Mouse (Mus musculus) heart, postnatal 0 days (tissue): ENCODE data around the gene Optc. TPM values are rescaled to one million over a fixed set of nuclear protein-coding genes. Genes with fewer than 3 reads are reported as not detected.

Source experiments
- ATAC-seq: fragments of 200-750 bp; cut with Nextera tagmentation; 2 replicates; pipeline ENCODE4 v1.8.0; 2017; ENCODE audit warnings: low read depth, moderate number of reproducible peaks, moderate library complexity; ENCODE audit not compliant: insufficient read depth
- DNase-seq: peaks from one replicate; pipeline ENCODE4 v3.0.0-alpha.2; 2016; ENCODE audit warnings: low spot score
- H3K27ac ChIP-seq: fragments of 300-500 bp; sonication (generic); 2 replicates; pipeline ENCODE4 v1.5.1; 2014; ENCODE audit warnings: low read depth, mild to moderate bottlenecking
- H3K27me3 ChIP-seq: fragments of 300-500 bp; sonication (generic); 2 replicates; pipeline ENCODE4 v1.6.1; 2014; ENCODE audit warnings: low read length, mixed read lengths; ENCODE audit not compliant: control insufficient read depth, insufficient read depth
- H3K36me3 ChIP-seq: fragments of 300-500 bp; sonication (generic); replicated peaks from 2 replicates; pipeline ENCODE4 v1.6.1; 2014; ENCODE audit warnings: low read length, mixed read lengths; ENCODE audit not compliant: control insufficient read depth, insufficient read depth
- H3K4me1 ChIP-seq: fragments of 300-500 bp; sonication (generic); 2 replicates; pipeline ENCODE4 v1.6.1; 2014; ENCODE audit warnings: antibody characterized with exemption; ENCODE audit not compliant: control insufficient read depth, insufficient read depth
- H3K4me2 ChIP-seq: fragments of 300-500 bp; sonication (generic); 2 replicates; pipeline ENCODE4 v1.6.1; 2014; ENCODE audit warnings: low read depth, mild to moderate bottlenecking, low read length, moderate library complexity
- H3K4me3 ChIP-seq: fragments of 300-500 bp; sonication (generic); 2 replicates; pipeline ENCODE4 v1.5.1; 2014; ENCODE audit warnings: low read depth, low read length
- H3K9ac ChIP-seq: fragments of 300-500 bp; sonication (generic); replicated peaks from 2 replicates; pipeline ENCODE4 v1.6.1; 2014; ENCODE audit warnings: low read depth, low read length, mixed read lengths
- H3K9me3 ChIP-seq: fragments of 300-500 bp; sonication (generic); replicated peaks from 2 replicates; pipeline ENCODE4 v1.6.1; 2016; ENCODE audit warnings: low read length; ENCODE audit not compliant: control insufficient read depth
- CTCF ChIP-seq: IDR thresholded peaks from 2 replicates; pipeline ENCODE4 v1.5.1; 2016; ENCODE audit warnings: antibody characterized with exemption, control low read depth, low read depth
- EP300 ChIP-seq: IDR thresholded peaks from 2 replicates; pipeline ENCODE4 v1.6.1; 2016; ENCODE audit warnings: antibody characterized with exemption, low read depth
- WGBS: fragments of 180-500 bp; shearing (Covaris S2); extraction: QIAGEN DNeasy Blood & Tissue Kit; methylation state at CpG from one replicate; pipeline ENCODE4 v1.1.7; 2014; 5-methylcytosine and 5-hydroxymethylcytosine counted together
- polyA plus RNA-seq: library from polyadenylated mRNA; unstranded; fragments of >200 nt; fragmentation: Nextera tagmentation; extraction: Ambion mirVana; gene quantifications from 2 replicates; pipeline ENCODE4 v1.2.1, GENCODE M21; 2015
- total RNA-seq: library from RNA; depleted of rRNA; stranded (reverse); fragments of >200 nt; gene quantifications from 2 replicates; pipeline ENCODE4 v1.2.3, GENCODE M21; 2014; ENCODE audit warnings: low replicate concordance

The Optc gene
- total and polyA plus RNA-seq, 2 experiments from 2014 or later: 0.07 to 3.2 TPM

DNA sequence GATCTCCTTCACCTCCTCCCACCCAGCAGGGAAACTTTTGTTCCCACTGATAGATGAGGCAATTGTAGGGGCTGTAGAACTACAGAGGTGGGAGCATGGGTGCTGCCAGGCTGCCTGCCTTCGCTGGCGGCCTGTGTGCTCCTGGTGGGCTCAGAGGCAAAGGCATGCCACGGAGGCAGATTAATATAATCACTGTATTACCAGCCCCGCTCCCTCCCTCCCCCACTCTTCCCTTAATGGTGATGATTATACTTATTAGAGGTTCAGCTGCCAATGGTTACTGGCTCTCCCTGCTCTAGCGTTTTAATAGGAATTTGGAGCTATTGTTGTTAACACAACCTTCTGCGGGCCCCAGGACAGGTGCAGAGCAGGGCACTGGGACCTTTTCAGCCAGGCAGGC, 26.0 kb downstream of the Optc start:
- ATAC-seq (no peak), DNase-seq (no peak)
- H3K9me3 ChIP-seq: no peaks in the 10 kb centered on the region
- peaks cover 25% of the 10 kb centered on the region for H3K4me1 ChIP-seq
- TF ChIP-seq CTCF (no peak), EP300 (no peak)
- no peak overlapping the region for H3K4me2 ChIP-seq
- no peaks in the 10 kb centered on the region for H3K36me3 ChIP-seq
- H3K27ac ChIP-seq: no peak overlapping the region
- 58% methylated on average over 6 of the region's 6 CpGs for WGBS
- no peak overlapping the region for H3K4me3 ChIP-seq
- no peaks in the 10 kb centered on the region for H3K27me3 ChIP-seq
- no peak overlapping the region for H3K9ac ChIP-seq

DNA sequence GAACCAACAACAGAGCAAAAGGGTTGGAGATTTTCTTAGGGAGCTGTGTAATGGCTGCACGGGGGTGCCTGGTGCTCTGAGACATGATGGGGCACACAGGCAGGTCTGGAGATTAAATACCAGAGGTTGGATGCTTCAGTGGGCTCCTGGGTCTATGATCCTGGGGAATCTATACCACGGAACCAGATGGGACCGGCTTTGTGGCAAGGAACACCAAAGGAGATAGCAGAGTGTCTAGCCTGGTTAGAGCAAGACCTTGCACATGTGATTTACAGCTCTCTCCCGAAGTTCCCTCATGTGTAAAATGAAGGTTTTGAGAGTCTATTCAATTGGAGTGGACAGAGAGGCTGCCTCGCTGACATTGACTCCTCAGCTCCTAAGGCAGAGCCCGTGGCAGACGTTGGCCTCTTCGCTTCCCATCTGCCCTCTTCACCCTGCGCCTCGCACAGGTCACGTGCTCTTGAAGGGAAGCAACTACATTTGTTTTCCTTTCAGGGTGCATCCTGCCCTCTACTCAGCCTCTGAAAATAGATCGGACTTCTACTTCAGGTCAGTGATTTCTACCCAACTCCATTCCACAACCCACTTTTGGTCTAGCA, 28.9 kb downstream of the Optc start:
- no peaks in the 10 kb centered on the region for H3K9me3 ChIP-seq
- DNase-seq (no peak), ATAC-seq (no peak)
- H3K9ac ChIP-seq: no peak overlapping the region
- TF ChIP-seq CTCF (no peak), EP300 (no peak)
- H3K4me3 ChIP-seq: no peak overlapping the region
- no peak overlapping the region for H3K27ac ChIP-seq
- no peaks in the 10 kb centered on the region for H3K27me3 ChIP-seq
- H3K4me1 ChIP-seq: peaks cover 29% of the 10 kb centered on the region
- no peaks in the 10 kb centered on the region for H3K36me3 ChIP-seq
- WGBS: 63% methylated on average over 12 of the region's 12 CpGs
- H3K4me2 ChIP-seq: no peak overlapping the region

DNA sequence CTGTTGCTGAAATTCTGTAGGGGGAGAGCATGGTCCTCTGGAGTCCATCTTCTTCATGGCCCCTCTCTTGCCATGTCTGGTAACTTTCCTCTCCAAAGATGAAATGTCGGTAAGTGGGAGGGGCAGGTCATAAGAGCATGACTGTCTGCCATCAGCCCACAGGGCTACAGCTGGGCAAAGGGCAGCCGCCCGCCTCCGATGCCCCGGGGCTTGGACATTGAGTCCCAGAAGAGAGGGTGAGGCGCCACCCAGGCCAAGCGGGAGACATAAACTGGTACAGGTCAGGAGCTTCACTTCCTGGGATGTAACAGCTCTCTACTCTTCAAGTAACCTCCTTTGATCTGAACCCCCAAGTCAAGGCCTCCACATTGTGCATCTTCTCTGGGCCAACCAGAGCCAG, 30.9 kb downstream of the Optc start:
- ATAC-seq: no peak
- Histone ChIP-seq H3K9me3 (no peaks in the 10 kb centered on the region), H3K4me3 (no peak overlapping the region)

DNA sequence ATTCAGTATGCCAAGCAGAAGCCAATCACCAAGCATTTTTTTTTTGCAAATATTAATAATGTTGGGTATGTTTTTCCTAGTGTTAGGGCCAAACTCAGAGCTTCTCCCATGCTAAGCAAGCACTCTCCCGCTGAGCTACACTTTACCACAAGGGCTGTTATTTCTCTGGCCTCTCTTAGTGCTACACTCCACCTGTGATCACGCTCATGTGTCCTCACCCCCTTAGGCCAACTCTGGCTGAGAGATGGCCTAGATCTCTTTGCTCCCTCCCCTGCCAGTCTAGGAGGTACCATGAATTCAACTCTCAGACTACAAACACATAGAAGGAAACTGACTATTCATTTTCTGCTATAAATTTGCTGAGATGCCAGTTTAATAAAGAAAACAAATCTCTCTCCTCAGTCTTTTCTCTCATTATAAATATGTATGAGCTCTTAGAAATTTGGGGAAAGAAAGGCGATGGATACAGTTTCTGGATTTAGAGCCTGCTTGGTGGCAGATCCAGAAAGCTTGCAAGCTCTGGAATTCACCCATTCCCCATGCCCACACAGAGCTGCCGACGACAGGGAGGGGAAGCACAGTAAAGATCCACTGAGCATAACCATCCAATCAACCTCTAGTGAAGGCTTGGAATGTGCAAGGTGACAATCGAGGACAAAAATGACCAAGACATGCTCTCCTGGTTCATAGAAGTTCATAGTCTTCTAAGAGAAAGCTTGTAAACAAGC, 34.5 kb downstream of the Optc start:
- Histone ChIP-seq H3K36me3 (no peaks in the 10 kb centered on the region), H3K9me3 (no peaks in the 10 kb centered on the region), H3K27ac (no peak overlapping the region), H3K27me3 (no peaks in the 10 kb centered on the region), H3K4me3 (no peak overlapping the region), H3K4me1 (peaks cover 10% of the 10 kb centered on the region), H3K9ac (no peak overlapping the region), H3K4me2 (no peak overlapping the region)
- DNase-seq: no peak
- no peak for TF ChIP-seq EP300
- no peak for TF ChIP-seq CTCF
- 65% methylated on average over 6 of the region's 6 CpGs for WGBS
- no peak for ATAC-seq

More for the DNA sequence above, 30.9 kb downstream of the Optc start:
- Histone ChIP-seq H3K4me2 (no peak overlapping the region), H3K9ac (no peak overlapping the region), H3K27me3 (no peaks in the 10 kb centered on the region), H3K36me3 (no peaks in the 10 kb centered on the region), H3K27ac (no peak overlapping the region), H3K4me1 (peaks cover 26% of the 10 kb centered on the region)
- no peak for TF ChIP-seq EP300
- TF ChIP-seq CTCF: no peak
- DNase-seq: no peak
- 91% methylated on average over 7 of the region's 7 CpGs for WGBS

DNA sequence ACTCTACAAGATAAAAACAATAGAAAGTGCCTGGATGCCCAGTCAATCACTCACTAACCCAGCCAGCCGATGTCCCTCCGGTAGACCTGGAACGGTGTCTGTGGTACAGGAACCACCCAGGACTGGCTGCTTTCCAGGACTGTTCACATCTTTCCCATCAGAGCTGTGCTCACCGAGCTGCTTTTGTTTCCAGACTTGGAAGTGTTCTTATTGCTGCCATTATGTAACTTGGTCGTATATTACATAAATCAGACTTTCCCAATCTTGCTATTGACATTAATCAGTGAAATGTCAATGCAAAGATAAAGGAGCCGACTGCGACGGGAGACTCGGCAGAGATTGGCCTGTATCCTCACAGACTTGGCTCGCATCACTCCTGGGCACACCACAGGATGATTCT, 36.6 kb downstream of the Optc start:
- Histone ChIP-seq H3K9me3 (no peaks in the 10 kb centered on the region), H3K9ac (no peak overlapping the region), H3K27me3 (no peaks in the 10 kb centered on the region), H3K4me2 (no peak overlapping the region), H3K4me3 (no peak overlapping the region), H3K27ac (no peak overlapping the region), H3K4me1 (peaks cover 10% of the 10 kb centered on the region), H3K36me3 (no peaks in the 10 kb centered on the region)
- 35% methylated on average over 10 of the region's 10 CpGs for WGBS
- no peak for ATAC-seq
- TF ChIP-seq CTCF (no peak), EP300 (no peak)
- no peak for DNase-seq

DNA sequence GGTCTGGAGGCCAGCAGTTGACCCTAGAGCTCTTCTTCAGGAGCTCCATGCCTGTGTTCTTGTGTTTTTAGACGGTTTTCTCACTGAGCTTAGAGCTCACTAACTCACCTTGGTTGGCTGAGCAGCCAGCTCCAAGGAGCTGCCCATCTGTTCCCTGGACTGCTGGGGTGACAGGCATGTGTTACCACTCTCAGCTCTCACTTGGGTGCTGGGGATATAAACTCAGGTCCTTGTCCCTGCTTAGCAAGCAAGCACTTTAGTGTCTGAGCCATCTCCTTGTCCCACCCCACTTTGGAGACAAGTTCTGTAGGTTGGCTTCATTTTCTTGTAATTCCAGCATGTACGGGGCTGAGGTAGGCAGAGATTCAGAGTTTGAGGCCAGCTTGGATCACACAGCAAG, 38.6 kb downstream of the Optc start:
- peaks cover 9% of the 10 kb centered on the region for H3K4me1 ChIP-seq
- H3K9ac ChIP-seq: no peak overlapping the region
- no peak overlapping the region for H3K4me3 ChIP-seq
- H3K36me3 ChIP-seq: no peaks in the 10 kb centered on the region
- H3K9me3 ChIP-seq: peaks cover 5% of the 10 kb centered on the region; the same call in 1 of the 2 replicates
- no peak overlapping the region for H3K4me2 ChIP-seq
- ATAC-seq (no peak), DNase-seq (no peak)
- H3K27ac ChIP-seq: no peak overlapping the region
- TF ChIP-seq EP300 (no peak), CTCF (no peak)
- H3K27me3 ChIP-seq: no peaks in the 10 kb centered on the region
- 63% methylated on average over 2 of the region's 2 CpGs for WGBS
